Mouse (Mus musculus) ZHBTc4 (cell line): ENCODE measurements around the gene Scgb1c1.

Source experiments
- DNase-seq: peaks from one replicate; pipeline ENCODE4 v3.0.0-alpha.2; 2011; ENCODE audit warnings: low read depth, low spot score

The Scgb1c1 gene

DNA sequence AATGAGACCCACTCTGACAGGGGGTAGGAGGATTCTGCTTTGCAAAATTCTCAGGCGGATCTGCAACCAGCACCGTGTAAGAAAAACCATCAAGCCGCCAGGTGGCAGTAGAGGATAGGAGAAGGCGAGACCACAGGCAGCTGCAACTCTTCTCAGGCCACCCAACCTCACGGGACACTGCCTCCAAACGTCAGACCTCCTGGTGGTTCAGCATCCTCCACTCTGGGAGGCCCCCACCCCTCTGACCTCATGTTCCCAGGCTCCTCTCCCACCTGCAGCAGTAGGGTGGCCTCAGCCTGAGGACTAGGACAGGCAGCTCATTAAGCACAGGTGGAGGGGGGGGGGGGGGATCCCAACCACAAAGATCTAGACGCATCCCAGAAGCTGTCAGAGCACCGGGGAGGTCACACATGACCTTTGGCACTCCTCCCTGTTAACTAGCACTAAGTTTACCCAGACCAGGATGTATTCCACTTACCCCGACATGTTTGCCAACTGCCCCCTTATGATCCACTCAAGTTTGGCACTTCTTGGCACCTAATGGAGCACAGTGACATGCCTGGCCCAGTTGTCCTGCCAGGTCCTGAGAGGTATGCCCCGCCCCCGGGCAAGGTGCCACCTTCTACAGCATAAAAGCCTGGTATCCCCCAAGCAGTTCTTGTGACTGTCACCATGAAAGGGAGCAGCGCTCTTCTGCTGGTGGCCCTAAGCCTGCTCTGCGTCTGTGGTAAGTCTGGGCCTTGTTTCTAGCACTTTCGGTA, at the start of gene Scgb1c1:
Gene Scgb1c1, plus strand, starts transcription at position 643 of the 761 bp plus-strand sequence.
- peak; percentile 94 for DNase-seq

GRCm38 (mm10) chr7:140797619-140798018, 47.7 kb upstream of the Scgb1c1 start:
- DNase-seq: peak; percentile 25

DNA sequence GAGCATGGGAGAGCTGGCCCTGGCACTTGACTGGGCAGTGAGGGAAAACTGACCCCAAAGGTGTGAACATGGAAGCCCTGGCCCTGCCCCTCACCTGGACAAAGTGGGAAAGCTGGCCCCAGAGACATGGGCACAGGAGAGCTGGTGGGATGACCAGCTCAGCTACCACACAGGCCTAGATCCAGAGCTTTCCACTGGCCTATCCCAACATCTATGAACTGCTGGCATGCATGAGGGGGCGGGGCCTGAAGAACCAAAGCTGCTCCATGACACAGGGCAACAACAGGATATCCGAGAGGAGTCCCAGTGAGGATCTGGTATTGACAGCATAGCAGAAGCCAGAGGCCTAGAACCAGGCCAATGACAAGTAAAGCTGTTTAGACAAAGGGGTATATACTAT, 47.1 kb upstream of the Scgb1c1 start:
- no peak for DNase-seq

DNA sequence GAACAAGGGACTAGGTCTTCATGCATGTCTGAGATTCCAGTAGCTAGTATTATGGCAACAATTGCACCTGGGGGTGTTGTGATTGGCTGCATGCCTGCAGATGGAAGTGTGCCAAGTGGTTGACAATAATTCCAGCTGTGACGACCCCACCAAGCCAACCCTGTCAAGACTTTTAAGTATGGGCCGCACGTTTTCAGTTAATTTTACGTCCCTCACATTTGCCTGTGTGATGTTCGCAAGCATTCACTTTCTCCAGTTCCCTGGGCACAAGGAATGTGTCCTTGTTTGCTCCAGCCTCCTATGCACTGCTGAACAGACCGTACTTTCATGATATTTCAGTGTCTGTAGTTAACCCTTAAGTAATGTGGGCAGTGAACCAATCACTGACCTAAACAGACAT, 42.7 kb upstream of the Scgb1c1 start:
- no peak for DNase-seq

DNA sequence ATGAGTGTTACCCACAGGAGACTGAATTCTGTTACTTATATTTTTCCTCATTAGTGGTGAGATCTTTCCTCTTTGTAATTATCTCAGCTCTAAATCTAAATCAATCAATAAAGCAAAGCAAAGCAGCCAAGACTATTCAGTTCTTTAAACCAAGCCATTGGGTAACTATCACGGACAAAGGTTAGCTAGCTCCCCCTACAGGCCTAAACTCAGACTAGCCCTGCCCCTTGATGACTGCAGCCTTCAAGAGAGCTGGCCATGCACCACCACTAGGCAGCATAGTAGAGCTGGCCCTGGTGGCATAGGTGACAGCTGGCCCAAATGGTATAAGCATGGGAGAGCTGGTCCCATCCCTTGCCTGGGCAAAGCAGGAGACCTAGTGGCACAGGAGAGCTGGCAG, 39.6 kb upstream of the Scgb1c1 start:
- peak; percentile 79 for DNase-seq

GRCm38 (mm10) chr7:140810496-140810895, 34.9 kb upstream of the Scgb1c1 start:
- DNase-seq: peak; percentile 72

DNA sequence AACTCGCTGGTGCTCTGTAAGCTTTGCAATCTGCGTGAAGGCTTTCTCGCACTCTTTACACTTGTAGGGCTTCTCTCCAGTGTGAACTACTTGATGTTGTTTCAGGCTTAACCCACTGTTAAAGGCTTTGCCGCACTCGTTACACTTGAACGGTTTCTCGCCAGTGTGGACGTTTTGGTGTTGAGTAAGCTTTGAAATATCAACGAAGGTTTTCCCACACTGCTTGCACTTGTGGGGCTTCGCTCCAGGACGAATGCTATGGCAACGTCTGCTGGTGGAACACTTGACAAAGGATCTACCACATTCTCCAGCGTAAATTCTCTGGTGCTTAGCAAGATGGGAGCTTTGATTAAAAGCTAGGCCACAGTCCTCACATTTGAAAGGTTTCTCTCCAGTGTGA, 33.6 kb upstream of the Scgb1c1 start:
- no peak for DNase-seq

GRCm38 (mm10) chr7:140812850-140813249, 32.5 kb upstream of the Scgb1c1 start:
- no peak for DNase-seq

- no peak for DNase-seq
These were observed 25.2 kb upstream of the Scgb1c1 start for GRCm38 (mm10) chr7:140820173-140820572.

GRCm38 (mm10) chr7:140821305-140821652, 24.1 kb upstream of the Scgb1c1 start:
- no peak for DNase-seq

- DNase-seq: peak; percentile 94
These were observed 23.6 kb upstream of the Scgb1c1 start, which contains the start of gene Zfp941 for GRCm38 (mm10) chr7:140821653-140822329. TSS of gene Zfp941 (minus strand) at chr7:140822178.

DNA sequence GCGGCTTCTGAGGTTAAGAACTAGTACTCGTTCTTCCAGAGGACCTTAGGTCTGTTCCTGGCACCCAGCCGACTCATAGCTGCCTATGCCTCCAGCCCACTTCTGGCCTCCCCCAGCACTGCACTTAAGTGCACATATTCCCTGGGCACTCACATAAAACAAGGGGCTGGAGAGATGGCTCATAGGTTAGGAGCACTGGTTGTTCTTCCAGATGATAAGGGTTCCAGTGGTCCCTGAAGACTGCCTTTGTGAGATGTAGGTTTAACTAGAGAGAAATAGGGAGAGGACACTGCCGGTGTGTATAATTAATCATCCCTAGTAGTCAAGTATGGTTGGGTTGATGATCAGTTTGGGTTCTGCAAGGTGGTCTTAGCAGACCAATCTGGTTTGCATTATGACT, 22.6 kb upstream of the Scgb1c1 start:
- no peak for DNase-seq

DNA sequence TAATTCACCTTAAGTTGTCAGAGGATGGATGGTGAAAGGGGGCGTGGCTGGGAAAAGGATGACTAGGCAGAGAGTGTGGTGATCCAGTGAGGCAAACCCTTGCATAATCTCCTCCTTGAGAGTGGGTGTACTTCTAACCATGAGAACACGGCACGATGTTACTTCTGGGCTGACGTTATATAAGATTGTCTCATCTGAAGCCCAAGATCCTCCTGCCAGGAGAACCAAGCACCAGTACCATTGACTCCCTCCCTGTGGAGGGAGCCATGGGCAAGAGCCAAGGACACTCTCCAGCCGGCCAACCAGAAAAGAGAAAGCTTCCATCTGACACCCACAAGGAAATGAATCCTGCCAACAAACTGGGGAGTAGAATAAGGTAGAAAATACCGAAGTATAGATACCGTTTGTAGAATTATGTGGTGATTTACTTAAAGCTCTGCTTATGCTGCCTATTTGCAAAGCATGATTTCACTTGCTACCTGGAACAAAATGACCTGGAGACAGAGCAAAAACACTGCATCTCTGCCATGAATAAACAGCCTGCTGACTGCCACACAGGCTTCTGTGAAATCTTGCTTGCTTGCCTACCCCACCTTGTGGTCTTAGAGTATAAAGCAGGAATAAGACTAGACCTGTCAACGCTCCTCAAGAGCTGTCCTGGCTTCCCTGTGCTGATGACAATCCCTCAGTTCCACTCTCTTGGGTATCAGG, 17.0 kb upstream of the Scgb1c1 start:
- peak; percentile 75 for DNase-seq

DNA sequence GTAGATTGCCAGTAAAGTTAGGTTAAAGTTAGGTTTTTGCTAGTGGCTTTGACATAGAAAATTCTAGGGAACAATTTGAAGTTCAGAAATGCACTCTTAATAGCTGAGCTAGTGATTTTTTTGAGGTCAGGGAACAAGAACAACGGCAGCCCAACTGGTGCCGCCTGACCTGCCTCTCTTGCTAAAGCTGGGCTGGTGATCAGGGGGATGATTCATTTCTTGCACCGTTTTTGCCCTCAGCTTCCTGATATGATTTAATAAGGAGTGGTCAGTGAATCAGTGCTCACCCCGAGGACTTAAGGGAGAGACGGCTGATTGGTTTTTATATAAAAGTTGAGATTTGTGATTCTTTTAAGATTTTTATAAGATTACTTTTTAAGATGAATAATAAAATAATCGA, 13.9 kb upstream of the Scgb1c1 start:
- no peak for DNase-seq

GRCm38 (mm10) chr7:140833341-140833740, 12.0 kb upstream of the Scgb1c1 start:
- DNase-seq: no peak

DNA sequence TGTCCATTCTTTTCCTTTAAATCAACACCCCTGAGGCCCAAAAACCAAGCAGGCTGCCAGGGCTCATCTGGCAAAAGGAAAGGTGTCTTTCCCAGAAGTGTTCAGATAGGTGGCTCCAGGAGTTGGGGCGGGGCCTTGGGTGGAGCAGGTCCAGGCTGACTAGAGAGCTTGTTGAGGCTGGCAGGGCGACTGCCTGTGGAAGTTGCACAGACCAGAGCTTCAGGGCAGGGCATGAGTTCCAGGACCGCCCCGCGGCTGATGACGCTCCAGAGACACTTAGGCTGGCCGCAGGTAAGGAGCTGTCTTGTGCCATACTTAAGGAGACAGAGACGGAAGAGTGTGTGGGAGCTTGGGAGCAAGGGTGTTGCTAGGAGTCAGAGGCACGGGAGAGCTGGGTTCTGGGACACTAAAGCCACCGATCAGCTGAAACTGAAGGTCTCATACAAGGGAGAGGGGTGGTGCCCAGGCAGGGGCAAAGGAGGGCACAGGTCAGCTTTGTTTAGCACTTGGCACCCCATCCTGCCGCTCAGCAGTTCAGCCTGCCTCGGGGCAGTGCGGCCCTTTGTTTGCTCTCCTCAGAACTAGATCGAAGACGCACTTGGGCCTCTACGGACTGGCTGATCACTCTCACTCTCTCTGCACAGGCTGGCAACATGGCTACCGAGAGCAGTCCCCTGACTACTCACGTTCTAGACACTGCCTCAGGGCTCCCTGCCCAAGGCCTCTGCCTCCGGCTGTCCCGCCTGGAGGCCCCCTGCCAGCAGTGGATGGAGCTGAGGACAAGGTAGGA, 10.2 kb upstream of the Scgb1c1 start, which contains the start of gene Urah:
Gene Urah, plus strand, starts transcription at position 51 of the 790 bp plus-strand sequence.
- DNase-seq: peak; percentile 75

DNA sequence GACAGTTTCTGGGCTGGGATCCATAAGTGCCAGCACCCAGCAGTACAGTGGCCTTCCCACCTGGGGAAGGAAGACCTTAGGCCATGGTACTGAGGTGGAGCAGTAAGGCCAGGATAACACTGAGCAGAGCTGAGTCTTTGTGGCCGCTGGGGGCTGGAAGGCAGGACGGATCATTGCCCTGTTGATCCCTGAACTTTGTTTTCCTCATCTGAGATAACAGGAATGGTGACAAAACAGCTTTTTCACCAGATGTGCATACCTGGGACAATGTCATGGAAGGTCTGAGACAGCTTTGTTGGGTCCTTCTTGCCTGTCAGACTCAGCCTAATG, 9.6 kb upstream of the Scgb1c1 start:
- no peak for DNase-seq

- no peak for DNase-seq
These were observed 8.9 kb upstream of the Scgb1c1 start for GRCm38 (mm10) chr7:140836243-140837115.

DNA sequence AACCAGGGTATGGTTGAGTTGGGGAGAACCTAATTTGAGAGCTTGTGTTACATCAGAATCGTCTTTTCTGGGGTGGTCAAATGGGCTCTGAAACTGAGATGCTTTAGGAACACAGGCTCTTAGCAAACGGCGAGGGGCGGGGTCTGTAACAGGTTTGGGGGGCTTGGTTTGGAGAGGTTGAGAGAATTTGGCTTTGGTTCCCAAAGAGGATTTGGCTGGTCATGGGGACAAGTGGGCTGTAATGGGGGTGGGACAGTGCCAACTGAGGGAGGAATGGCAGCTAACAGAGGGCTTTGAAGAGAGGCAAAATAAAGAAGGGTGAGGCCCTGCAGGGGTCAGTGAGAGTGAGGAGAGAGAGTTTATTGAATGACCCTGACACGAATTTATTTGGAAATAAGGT, 5.8 kb upstream of the Scgb1c1 start:
- no peak for DNase-seq
